Mouse (Mus musculus) gastrocnemius, postnatal 4 days (tissue): ENCODE data around the gene Vezf1. TPM values are rescaled to one million over a fixed set of nuclear protein-coding genes. Genes with fewer than 3 reads are reported as not detected.

ENCODE experiments used
- DNase-seq, 2 experiments: peaks; one replicate each; pipeline ENCODE4 v3.0.0; 2021 to 2022; ENCODE audit warnings: low spot score in 2 of 2, mixed read lengths in 2 of 2
- total RNA-seq, 2 experiments: library from RNA; stranded (reverse); gene quantifications; 2 replicates each; pipeline ENCODE4 v1.2.3; 2021

Vezf1 gene
- total RNA-seq, 2 experiments from 2014 or later, result 39.5 to 44.8 TPM

DNA sequence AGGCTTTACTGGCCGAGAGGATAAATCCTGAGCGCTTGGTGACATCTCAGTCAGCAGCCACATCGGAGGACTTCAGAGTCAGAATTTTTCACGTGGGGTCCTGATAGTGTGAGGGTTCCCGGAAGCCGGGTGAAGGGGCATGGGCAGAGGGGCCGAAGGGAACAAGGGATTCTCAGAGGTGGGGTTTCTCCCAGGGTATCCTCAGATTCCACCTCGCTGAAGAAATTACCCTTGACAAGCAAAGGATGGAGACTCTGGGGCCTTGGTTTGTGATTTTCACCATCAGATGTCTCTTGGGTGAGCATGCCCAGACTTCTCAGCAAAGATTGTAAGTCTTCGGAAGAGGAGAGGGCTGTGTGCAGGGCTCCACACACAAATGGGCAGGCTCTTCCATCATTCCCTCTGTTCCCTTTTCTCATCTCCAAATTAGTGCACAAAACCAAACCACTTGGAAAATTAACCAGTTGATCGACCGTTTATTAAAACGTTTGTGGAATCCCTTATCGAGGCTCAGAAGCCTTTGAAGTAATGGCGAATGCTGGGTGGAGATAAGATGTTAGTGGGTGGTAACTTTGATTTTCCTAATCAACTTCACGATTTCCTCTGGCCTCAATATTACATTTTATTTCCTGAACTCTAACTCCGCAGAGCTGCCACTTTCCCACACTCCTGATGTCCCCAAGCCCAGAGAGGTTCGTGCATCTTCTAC is 30.1 kb downstream of the Vezf1 start, which contains the start of gene Cuedc1:
TSS of gene Cuedc1 (plus strand) at position 38 of the 709 bp plus-strand sequence.
- DNase-seq, result no peak

GRCm38 (mm10) chr11:88098787-88099598 is 30.9 kb downstream of the Vezf1 start:
- peak; percentile 74 to 84 for DNase-seq

DNA sequence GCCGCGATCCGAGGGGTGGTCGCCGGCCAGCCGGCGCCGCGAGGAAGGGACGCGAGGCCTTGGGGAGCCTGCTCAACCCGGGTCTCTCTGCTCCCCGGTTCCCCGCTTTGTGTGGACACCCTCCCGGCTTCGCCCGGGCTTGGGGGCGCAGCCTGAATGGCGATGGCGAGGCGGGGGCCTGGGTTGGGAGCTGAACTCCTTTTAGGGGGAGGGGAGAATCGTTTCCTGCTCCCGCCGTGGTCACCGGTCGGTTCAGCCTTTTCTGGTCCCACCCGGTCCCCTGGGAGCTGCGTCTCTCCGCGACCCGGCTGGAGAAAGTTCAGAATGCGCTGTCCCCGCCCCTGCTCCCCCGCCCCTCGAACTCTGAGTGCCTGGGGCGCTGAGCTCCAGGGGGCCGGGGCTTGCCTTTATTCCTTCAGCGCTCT is 31.5 kb downstream of the Vezf1 start:
- peak; percentile 74 to 85 for DNase-seq

GRCm38 (mm10) chr11:88100170-88100569 is 32.1 kb downstream of the Vezf1 start:
- no peak for DNase-seq

GRCm38 (mm10) chr11:88103214-88103941 is 35.3 kb downstream of the Vezf1 start:
- DNase-seq, result no peak

GRCm38 (mm10) chr11:88105494-88106291 is 37.6 kb downstream of the Vezf1 start:
- DNase-seq, result no peak

- DNase-seq, result no peak
Measured at GRCm38 (mm10) chr11:88106292-88106554, 38.1 kb downstream of the Vezf1 start.

DNA sequence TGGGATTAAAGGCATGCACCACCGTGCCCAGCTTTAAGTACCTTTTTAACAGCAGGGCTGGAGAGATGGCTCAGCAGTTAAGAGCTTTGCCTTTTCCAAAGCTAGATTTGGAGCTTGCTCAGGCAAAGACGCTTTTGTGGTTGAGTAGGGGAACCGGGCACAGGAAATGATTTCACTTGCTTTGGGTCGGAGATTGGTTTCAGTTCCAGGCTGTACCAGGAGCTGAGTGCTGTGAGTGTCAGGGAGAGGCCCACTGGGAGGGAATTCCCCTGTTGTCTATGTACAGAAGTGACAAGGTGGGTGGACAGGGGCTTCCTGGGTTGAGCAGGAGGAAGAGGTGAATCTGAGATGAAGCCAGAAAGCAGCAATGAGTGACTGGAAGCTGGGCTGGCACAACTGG is 39.3 kb downstream of the Vezf1 start:
- DNase-seq, result no peak

GRCm38 (mm10) chr11:88110031-88110594 is 42.0 kb downstream of the Vezf1 start:
- no peak for DNase-seq

DNA sequence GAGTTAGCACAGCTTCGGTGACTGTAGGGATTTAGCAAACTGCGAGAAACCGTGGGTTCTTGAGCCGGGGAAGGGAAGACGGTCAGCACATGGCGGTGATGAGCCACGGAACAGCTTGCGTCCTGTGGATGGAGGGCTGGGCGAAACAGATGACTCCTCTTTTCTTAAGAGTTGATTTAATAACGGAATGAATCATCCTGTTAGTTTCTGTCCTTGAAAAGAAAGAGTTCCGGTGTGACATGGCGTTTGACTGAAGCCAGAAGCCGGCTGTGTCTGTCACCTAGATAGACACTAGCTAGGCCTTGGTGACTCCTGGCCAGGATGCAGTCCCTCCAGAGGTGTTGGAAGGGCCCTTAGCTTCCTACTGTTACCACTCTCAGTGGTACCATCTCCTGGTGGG is 44.0 kb downstream of the Vezf1 start:
- DNase-seq, result no peak

DNA sequence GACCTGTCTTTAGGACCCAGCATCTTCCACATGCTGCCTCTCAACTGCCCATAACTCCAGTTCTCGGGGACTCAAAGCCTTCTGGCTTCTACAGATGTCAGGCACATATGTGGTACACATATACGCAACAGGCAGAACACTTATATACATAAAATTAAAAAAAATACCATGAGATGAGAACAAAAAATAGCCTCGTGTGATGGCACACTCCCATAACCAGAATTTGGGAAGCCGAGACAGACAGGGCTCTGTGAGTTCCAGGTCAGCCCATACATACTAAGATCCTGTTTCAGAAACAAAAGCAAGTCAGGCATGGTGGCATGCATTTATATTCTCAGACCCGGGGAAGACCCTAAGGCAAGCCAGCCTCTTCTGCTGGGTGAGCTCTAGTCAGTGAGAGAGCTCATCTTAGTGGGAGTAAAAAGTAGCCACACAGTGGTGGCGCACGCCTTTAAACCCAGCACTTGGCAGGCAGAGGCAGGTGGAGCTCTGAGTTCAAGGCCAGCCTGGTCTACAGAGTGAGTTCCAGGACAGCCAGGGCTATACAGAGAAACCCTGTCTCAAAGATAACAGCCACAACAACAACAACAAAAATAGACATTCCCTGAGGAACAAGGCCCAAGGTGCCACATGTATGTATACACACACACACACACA is 44.7 kb downstream of the Vezf1 start:
- no peak for DNase-seq

- no peak for DNase-seq
Measured at GRCm38 (mm10) chr11:88113543-88114271, 45.6 kb downstream of the Vezf1 start.

DNA sequence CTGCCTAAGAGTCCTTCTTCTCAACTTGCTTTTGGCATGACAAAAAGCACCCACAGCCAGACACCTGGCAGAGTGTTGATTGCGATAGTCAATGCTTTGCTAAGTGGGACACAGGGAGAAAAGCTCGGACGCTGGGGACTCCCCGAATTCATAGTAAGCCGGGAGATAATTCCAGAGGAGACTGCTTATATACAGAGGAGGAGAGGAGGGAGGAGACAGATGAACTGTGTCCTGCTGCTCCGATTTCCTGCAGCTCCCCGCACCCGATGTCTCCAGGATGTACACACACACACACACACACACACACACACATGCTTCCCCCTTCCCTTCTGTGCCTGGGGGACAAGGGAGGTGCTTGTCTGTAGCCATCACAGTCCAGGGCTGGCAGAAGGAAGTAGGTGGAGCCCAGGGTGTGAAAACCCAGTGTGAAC is 46.8 kb downstream of the Vezf1 start:
- peak in 1 of 2 experiments; percentile 33 for DNase-seq

DNA sequence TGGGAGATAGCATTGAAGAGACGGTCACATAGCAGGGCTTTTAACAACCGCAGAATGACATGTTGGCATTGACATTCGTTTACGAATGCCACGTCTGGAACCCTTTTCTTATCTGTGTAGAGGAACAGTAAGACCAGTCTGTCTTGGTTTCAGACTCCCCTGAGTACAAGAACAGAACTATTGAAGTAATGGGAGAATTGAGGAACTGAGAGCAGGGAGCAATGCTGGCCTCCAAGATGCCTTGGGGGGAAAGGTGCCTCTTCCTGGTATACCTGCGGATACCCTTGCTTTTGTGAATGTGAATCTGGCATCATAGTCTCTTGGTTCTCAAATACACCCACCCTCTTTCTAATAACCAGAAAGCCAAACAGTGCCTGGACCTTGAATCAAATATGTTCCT is 48.5 kb downstream of the Vezf1 start:
- no peak for DNase-seq

DNA sequence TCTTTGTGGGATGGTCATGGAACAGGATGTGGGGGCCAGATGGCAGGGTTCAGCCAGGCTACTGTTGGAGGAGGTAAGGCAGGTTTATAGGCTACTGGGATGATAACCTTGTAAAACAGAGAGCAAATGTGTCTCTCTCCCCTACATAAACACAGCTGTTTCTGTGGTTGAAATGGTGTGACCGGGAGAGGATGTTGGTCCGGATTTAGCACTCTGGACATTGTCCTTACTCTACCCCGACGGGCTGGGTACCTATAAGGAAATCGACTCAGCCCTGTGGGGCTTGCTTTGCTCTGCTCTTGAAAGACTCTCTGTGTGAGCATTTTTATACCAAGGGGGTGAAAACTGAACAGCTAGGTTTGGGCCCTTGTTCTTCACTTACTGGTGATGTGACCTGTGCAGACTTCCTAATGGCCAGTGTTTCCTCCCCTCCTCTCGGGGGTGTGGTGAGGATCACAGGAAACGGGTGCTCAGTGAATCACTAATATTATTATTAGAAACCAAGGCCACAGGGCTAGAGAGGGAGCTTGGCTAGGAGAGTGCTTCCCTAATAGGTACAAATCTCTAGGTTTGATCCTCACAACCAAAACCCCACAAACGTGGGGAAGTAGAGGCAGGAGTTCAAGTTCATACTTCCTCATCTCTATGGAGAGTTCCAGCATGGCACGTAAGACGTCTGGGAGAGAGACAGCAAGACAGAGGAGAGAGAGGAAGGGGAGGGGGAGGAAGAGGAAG is 49.4 kb downstream of the Vezf1 start:
- DNase-seq, result no peak

DNA sequence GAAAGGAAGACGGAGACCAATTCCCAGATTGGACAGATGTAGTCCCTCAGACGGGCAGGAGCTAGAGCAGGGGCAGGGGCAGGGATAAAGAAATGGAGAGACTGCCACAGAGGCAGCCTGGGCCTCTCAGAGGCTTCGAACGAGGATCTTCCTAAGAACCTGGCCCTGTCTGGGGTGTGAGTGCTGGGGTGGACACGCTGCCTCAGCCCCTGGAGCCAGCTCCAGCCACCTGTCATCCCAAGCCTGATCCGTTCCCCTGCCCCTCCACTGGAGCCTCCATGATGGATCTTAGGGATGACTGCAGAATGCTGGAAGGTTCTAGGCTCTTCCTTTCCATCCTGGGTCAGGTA is 50.0 kb downstream of the Vezf1 start:
- DNase-seq, result no peak

GRCm38 (mm10) chr11:88118817-88119642 is 51.0 kb downstream of the Vezf1 start:
- DNase-seq, result peak; percentile 48 to 73

DNA sequence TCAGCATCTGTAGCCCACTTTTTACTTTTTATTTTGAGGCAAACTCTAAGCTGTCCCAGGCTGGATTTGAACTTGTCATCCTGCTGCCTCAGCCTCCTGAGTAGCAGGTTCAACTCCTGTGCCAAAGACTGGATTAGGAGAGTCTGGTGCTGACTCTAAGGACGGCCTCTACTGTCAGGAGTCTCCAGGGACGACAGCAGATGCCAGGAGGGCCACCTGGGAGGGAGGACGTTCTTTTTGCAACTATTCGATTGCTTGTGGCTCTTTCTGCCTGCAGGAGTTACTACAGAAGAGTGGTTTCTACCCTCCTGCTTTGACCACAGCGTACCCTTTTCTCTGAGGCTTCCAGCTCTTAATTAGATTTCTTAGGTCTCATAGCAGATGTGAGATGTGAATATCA is 54.5 kb downstream of the Vezf1 start:
- no peak for DNase-seq
